Mouse (Mus musculus): ENCODE measurements around the gene Polr2e. TPM values are rescaled to one million over a fixed set of nuclear protein-coding genes. Genes with fewer than 3 reads are reported as not detected.

The Polr2e gene
- polyA plus RNA-seq, 1 experiment from 2014 or later = 210 TPM

- TF ChIP-seq CTCF (IDR thresholded peaks at IDR 0.05; ENCODE audit: low read depth) = no peak
- 16% methylated on average over 15 of the region's 15 CpGs for WGBS
- Histone ChIP-seq H3K9me3 (replicated peaks; ENCODE audit: low read length) (no peaks in the 10 kb centered on the region), H3K4me2 (ENCODE audit: low read length) (peak overlapping the region; percentile 86), H3K27ac (no peak overlapping the region), H3K9ac (ENCODE audit: low read depth, low read length) (no peak overlapping the region), H3K4me3 (replicated peaks; ENCODE audit: low read depth, low read length) (peak overlapping the region; percentile 51), H3K27me3 (ENCODE audit: insufficient read depth, low read length) (no peaks in the 10 kb centered on the region), H3K36me3 (ENCODE audit: insufficient read depth, low read length) (0 out of 2 replicates have a peak, but pooled peaks cover 13% of the 10 kb centered on the region), H3K4me1 (replicated peaks; ENCODE audit: insufficient read depth, low read length) (peaks cover 19% of the 10 kb centered on the region; the same call in 1 of the 2 replicates)
- ATAC-seq (replicated peaks; ENCODE audit: low FRiP score, low read depth) (no peak), DNase-seq (ENCODE audit: low spot score) (no peak)
Observed at GRCm38 (mm10) chr10:79997819-79998218, 41.8 kb downstream of the Polr2e start.

- ATAC-seq (replicated peaks; ENCODE audit: low FRiP score, low read depth) = peak; percentile 22; the same call in 1 of the 2 replicates
- H3K27ac ChIP-seq = no peak overlapping the region
- H3K4me2 ChIP-seq (ENCODE audit: low read length) = peak overlapping the region; percentile 86
- no peaks in the 10 kb centered on the region for H3K9me3 ChIP-seq (replicated peaks; ENCODE audit: low read length)
- H3K4me1 ChIP-seq (replicated peaks; ENCODE audit: insufficient read depth, low read length) = peaks cover 19% of the 10 kb centered on the region; the same call in 1 of the 2 replicates
- H3K4me3 ChIP-seq (replicated peaks; ENCODE audit: low read depth, low read length) = peak overlapping the region; percentile 51
- TF ChIP-seq CTCF (IDR thresholded peaks at IDR 0.05; ENCODE audit: low read depth) = no peak
- no peaks in the 10 kb centered on the region for H3K27me3 ChIP-seq (ENCODE audit: insufficient read depth, low read length)
- H3K36me3 ChIP-seq (ENCODE audit: insufficient read depth, low read length) = peaks cover 16% of the 10 kb centered on the region; the same call in 1 of the 2 replicates
- peak; percentile 93 for DNase-seq (ENCODE audit: low spot score)
- under 1% methylated on average over 35 of the region's 35 CpGs for WGBS
- H3K9ac ChIP-seq (ENCODE audit: low read depth, low read length) = peak overlapping the region; percentile 58
Observed at GRCm38 (mm10) chr10:79997034-79997760, 42.4 kb downstream of the Polr2e start.

DNA sequence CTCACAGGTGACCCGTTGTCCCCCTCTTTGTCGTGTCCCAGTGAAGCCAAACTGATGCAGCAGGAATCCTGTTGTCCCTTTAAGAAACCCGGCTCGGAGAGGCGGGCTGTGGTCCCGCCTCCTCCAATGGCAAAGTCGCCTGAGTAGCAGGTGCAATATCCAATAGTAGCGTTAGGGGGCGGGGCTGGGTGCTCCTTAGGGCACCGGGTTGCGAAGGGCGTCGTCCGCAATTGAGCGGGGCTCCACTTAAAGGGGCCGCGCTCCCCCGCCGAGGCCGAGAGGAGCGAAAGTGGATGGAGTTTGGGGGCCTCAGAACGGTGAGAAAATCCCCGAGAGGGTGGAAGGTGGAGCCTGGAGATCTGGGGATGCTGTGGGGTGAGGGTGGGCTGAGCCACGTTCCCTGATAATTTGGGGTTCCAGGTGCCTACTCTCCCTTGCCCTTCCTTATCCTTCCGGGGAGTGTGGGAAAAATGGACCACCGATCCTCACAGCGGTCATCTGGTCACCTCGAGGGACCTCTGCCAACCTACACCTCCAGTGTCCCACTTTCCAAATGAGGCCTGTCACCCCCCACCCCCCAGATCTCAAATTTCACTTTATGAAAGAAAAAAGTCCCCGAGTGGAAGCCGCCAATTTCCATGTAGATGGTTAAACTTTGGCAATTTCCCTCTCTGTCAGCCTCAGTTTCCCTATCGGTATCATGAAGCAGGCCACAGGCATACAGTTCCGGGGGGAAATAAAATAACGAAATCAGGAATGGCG, 43.1 kb downstream of the Polr2e start, which contains the start of gene Abca7:
Gene Abca7, plus strand, starts transcription at position 223 of the 762 bp plus-strand sequence.
- H3K36me3 ChIP-seq (ENCODE audit: insufficient read depth, low read length) = peaks cover 21% of the 10 kb centered on the region; the same call in 1 of the 2 replicates
- whole genome bisulfite sequencing = under 1% methylated on average over 34 of the region's 34 CpGs
- H3K4me2 ChIP-seq (ENCODE audit: low read length) = peak within 1 kb of the TSS; percentile 86
- peak within 1 kb of the TSS; percentile 47; the same call in 1 of the 2 replicates for H3K27ac ChIP-seq
- peaks cover 19% of the 10 kb centered on the region; the same call in 1 of the 2 replicates for H3K4me1 ChIP-seq (replicated peaks; ENCODE audit: insufficient read depth, low read length)
- H3K27me3 ChIP-seq (ENCODE audit: insufficient read depth, low read length) = no peaks in the 10 kb centered on the region
- H3K4me3 ChIP-seq (replicated peaks; ENCODE audit: low read depth, low read length) = peak within 1 kb of the TSS; percentile 51
- peak within 1 kb of the TSS; percentile 58 for H3K9ac ChIP-seq (ENCODE audit: low read depth, low read length)
- DNase-seq (ENCODE audit: low spot score) (peak; percentile 96), ATAC-seq (replicated peaks; ENCODE audit: low FRiP score, low read depth) (peak; percentile 86)
- TF ChIP-seq CTCF (IDR thresholded peaks at IDR 0.05; ENCODE audit: low read depth) = peak; percentile 31; the same call in 1 of the 2 replicates
- no peaks in the 10 kb centered on the region for H3K9me3 ChIP-seq (replicated peaks; ENCODE audit: low read length)

DNA sequence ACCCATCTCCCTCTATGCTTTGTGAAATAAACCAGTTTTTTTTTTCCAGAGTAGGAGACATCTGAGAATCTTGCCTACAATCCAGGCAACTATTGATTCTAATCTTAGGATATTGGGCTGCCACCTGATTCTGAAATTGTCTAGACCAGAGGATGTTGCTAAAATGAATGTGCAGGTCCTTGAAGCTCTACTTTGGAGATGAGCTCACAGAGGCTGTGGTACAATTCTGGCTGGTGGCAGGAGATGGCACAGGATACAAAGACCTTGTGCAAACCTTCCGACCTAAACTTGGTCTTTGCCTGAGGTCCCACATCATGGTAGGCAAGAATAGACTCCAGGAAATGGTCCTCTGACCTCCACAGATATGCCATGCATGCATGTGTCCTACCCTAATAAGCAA, 44.0 kb downstream of the Polr2e start:
- ATAC-seq (replicated peaks; ENCODE audit: low FRiP score, low read depth) = no peak
- Histone ChIP-seq H3K4me2 (ENCODE audit: low read length) (no peak overlapping the region), H3K4me3 (replicated peaks; ENCODE audit: low read depth, low read length) (no peak overlapping the region)

DNA sequence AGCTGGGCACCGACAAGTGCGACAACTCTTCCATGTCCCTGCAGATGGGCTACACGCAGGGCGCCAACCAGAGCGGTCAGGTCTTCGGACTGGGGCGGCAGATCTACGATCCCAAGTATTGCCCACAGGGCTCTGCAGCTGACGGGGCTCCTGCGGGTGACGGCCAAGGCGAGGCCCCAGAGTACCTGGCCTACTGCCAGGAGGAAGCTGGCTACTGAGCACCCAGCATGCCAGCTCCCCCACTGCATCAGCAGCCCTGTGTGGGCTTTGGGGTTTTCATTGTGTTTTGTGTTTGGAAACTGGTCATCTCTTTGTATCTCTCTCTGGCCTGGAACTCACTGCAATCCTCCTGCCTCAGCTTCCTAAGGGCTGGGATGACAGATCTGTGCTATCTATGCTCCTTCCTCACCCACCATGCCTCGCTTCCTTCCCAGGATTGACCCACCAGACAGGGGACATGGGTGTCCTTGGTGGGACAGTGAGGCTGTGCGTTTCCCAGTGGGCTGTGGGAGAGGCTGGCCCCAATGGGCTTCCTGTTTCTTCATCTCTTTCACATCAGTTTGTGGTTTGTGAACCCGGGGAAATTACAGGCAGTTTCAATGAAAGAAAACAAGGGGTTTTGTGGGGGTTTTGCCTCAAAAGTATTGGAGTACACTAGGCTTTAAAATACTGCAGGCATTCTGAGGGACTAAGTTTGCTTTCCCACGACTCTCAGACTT, 45.0 kb downstream of the Polr2e start:
- Histone ChIP-seq H3K4me1 (replicated peaks; ENCODE audit: insufficient read depth, low read length) (peaks cover 25% of the 10 kb centered on the region; the same call in 1 of the 2 replicates), H3K27ac (no peak overlapping the region), H3K9ac (ENCODE audit: low read depth, low read length) (no peak overlapping the region), H3K36me3 (ENCODE audit: insufficient read depth, low read length) (peaks cover 25% of the 10 kb centered on the region; the same call in 1 of the 2 replicates), H3K27me3 (ENCODE audit: insufficient read depth, low read length) (no peaks in the 10 kb centered on the region), H3K4me2 (ENCODE audit: low read length) (no peak overlapping the region), H3K9me3 (replicated peaks; ENCODE audit: low read length) (no peaks in the 10 kb centered on the region), H3K4me3 (replicated peaks; ENCODE audit: low read depth, low read length) (no peak overlapping the region)
- DNase-seq (ENCODE audit: low spot score) (no peak), ATAC-seq (replicated peaks; ENCODE audit: low FRiP score, low read depth) (no peak)
- TF ChIP-seq CTCF (IDR thresholded peaks at IDR 0.05; ENCODE audit: low read depth) = no peak
- 84% methylated on average over 16 of the region's 16 CpGs for WGBS

More for the DNA sequence above, 44.0 kb downstream of the Polr2e start:
- no peak for DNase-seq (ENCODE audit: low spot score)
- H3K27ac ChIP-seq = no peak overlapping the region
- WGBS = 81% methylated on average over 1 of the region's 1 CpGs
- H3K27me3 ChIP-seq (ENCODE audit: insufficient read depth, low read length) = no peaks in the 10 kb centered on the region
- H3K9ac ChIP-seq (ENCODE audit: low read depth, low read length) = no peak overlapping the region
- H3K9me3 ChIP-seq (replicated peaks; ENCODE audit: low read length) = no peaks in the 10 kb centered on the region
- H3K36me3 ChIP-seq (ENCODE audit: insufficient read depth, low read length) = peaks cover 25% of the 10 kb centered on the region; the same call in 1 of the 2 replicates
- H3K4me1 ChIP-seq (replicated peaks; ENCODE audit: insufficient read depth, low read length) = peaks cover 19% of the 10 kb centered on the region; the same call in 1 of the 2 replicates
- TF ChIP-seq CTCF (IDR thresholded peaks at IDR 0.05; ENCODE audit: low read depth) = no peak
